Mouse (Mus musculus) embryonic facial prominence, embryonic 14.5 days (tissue): ENCODE measurements at regions not wholly inside any gene's neighbourhood (a gene's known extent, or its start where the extent isn't known, plus 50 kb on each side); places are given as distances from the start of the nearest gene placed in this dataset.
A peak's percentile ranks its signal among the peaks of the same experiment; 100 is the strongest.

Source experiments
- ATAC-seq: fragments of 200-750 bp; cut with Nextera tagmentation; 2 replicates; pipeline ENCODE4 v1.8.0; 2017; ENCODE audit warnings: low read depth, moderate number of reproducible peaks, moderate TSS enrichment
- DNase-seq: peaks from one replicate; pipeline ENCODE4 v3.0.0-alpha.2; 2015; ENCODE audit warnings: low spot score
- H3K27ac ChIP-seq: fragments of 300-500 bp; sonication (generic); replicated peaks from 2 replicates; pipeline ENCODE4 v1.5.1; 2014; ENCODE audit warnings: low read depth, mild to moderate bottlenecking, low read length, moderate library complexity
- H3K27me3 ChIP-seq: fragments of 300-500 bp; sonication (generic); replicated peaks from 2 replicates; pipeline ENCODE4 v1.6.1; 2014; ENCODE audit warnings: low read length; ENCODE audit not compliant: control insufficient read depth, insufficient read depth
- H3K36me3 ChIP-seq: fragments of 300-500 bp; sonication (generic); 2 replicates; pipeline ENCODE4 v1.6.1; 2014; ENCODE audit warnings: low read length, mixed read lengths; ENCODE audit not compliant: control insufficient read depth, insufficient read depth
- H3K4me1 ChIP-seq: fragments of 300-500 bp; sonication (generic); 2 replicates; pipeline ENCODE4 v1.6.1; 2014; ENCODE audit warnings: antibody characterized with exemption, low read length; ENCODE audit not compliant: control insufficient read depth, insufficient read depth
- H3K4me2 ChIP-seq: fragments of 300-500 bp; sonication (generic); 2 replicates; pipeline ENCODE4 v1.6.1; 2014; ENCODE audit warnings: low read depth, mild to moderate bottlenecking, low read length, moderate library complexity, mixed read lengths
- H3K4me3 ChIP-seq: fragments of 300-500 bp; sonication (generic); 2 replicates; pipeline ENCODE4 v1.5.1; 2014; ENCODE audit warnings: low read depth, mild to moderate bottlenecking, low read length
- H3K9ac ChIP-seq: fragments of 300-500 bp; sonication (generic); 2 replicates; pipeline ENCODE4 v1.6.1; 2014; ENCODE audit warnings: low read depth, mild to moderate bottlenecking, low read length, moderate library complexity, mixed read lengths
- H3K9me3 ChIP-seq: fragments of 300-500 bp; sonication (generic); 2 replicates; pipeline ENCODE4 v1.6.1; 2016; ENCODE audit warnings: low read length; ENCODE audit not compliant: control insufficient read depth
- WGBS: fragments of 180-500 bp; shearing (Covaris S2); extraction: QIAGEN DNeasy Blood & Tissue Kit; methylation state at CpG from one replicate; pipeline ENCODE4 v1.1.7; 2014; 5-methylcytosine and 5-hydroxymethylcytosine counted together

GRCm38 (mm10) chr10:91888537-91888936, 707.4 kb upstream of the Tmpo start:
- H3K4me1 ChIP-seq, result no peaks in the 10 kb centered on the region
- no peaks in the 10 kb centered on the region for H3K9me3 ChIP-seq
- H3K27ac ChIP-seq, result no peak overlapping the region
- DNase-seq (peak; percentile 15), ATAC-seq (no peak)
- no peaks in the 10 kb centered on the region for H3K27me3 ChIP-seq
- no peaks in the 10 kb centered on the region for H3K36me3 ChIP-seq
- H3K4me2 ChIP-seq, result no peak overlapping the region
- no peak overlapping the region for H3K9ac ChIP-seq
- 73% methylated on average over 4 of the region's 4 CpGs for WGBS
- no peak overlapping the region for H3K4me3 ChIP-seq

GRCm38 (mm10) chr10:91883155-91883554, 702.0 kb upstream of the Tmpo start:
- DNase-seq, result no peak

GRCm38 (mm10) chr10:91882481-91882880, 701.4 kb upstream of the Tmpo start:
- no peak overlapping the region for H3K4me3 ChIP-seq
- 80% methylated on average over 4 of the region's 4 CpGs for WGBS
- no peaks in the 10 kb centered on the region for H3K27me3 ChIP-seq
- H3K4me2 ChIP-seq, result no peak overlapping the region
- no peak for DNase-seq
- ATAC-seq, result no peak
- no peaks in the 10 kb centered on the region for H3K4me1 ChIP-seq
- no peak overlapping the region for H3K27ac ChIP-seq
- no peaks in the 10 kb centered on the region for H3K9me3 ChIP-seq
- no peak overlapping the region for H3K9ac ChIP-seq
- no peaks in the 10 kb centered on the region for H3K36me3 ChIP-seq

More at GRCm38 (mm10) chr10:91883155-91883554, 702.0 kb upstream of the Tmpo start:
- no peaks in the 10 kb centered on the region for H3K4me1 ChIP-seq
- WGBS, result 59% methylated on average over 5 of the region's 5 CpGs
- H3K4me2 ChIP-seq, result no peak overlapping the region
- H3K27me3 ChIP-seq, result no peaks in the 10 kb centered on the region
- no peak for ATAC-seq
- no peaks in the 10 kb centered on the region for H3K36me3 ChIP-seq
- H3K9me3 ChIP-seq, result no peaks in the 10 kb centered on the region
- no peak overlapping the region for H3K4me3 ChIP-seq
- no peak overlapping the region for H3K27ac ChIP-seq
- no peak overlapping the region for H3K9ac ChIP-seq

DNA sequence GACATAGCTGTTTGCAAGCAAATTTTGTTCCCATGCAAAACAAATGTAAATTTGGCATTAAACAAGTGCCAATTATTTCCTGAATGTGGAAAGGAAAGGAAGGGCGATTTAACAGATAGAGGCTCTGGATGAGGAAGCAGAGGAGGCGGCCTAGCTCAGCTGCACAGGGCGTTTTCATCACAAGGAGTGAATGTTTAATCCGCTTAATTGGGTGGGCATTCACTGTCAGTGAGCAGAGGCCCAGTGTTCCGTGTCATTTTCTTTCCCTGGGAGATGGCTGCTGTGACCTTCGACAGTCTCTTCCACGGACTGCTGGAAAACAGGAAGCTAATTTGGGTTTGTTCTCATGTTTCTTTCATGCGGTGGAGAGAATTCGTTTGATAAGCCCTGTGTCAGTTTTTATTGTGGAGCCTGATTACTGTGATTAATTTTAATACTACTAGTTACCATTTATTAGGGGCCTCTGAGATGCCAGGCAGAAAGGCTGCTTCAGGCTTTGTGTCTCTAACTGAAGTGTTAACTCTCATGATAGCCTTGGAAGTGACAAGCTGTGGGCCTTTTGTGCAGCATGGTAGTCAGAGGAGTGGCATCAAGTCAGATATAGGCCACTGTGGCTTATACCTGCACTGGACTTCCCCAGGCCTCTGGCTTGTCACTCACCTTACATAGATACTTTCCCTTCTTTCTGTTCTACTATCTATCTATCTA, 700.6 kb upstream of the Tmpo start:
- Histone ChIP-seq H3K36me3 (no peaks in the 10 kb centered on the region), H3K9ac (no peak overlapping the region), H3K9me3 (no peaks in the 10 kb centered on the region), H3K4me3 (no peak overlapping the region), H3K4me2 (no peak overlapping the region), H3K27ac (no peak overlapping the region), H3K4me1 (no peaks in the 10 kb centered on the region), H3K27me3 (no peaks in the 10 kb centered on the region)
- ATAC-seq (no peak), DNase-seq (no peak)
- WGBS, result 38% methylated on average over 9 of the region's 9 CpGs

DNA sequence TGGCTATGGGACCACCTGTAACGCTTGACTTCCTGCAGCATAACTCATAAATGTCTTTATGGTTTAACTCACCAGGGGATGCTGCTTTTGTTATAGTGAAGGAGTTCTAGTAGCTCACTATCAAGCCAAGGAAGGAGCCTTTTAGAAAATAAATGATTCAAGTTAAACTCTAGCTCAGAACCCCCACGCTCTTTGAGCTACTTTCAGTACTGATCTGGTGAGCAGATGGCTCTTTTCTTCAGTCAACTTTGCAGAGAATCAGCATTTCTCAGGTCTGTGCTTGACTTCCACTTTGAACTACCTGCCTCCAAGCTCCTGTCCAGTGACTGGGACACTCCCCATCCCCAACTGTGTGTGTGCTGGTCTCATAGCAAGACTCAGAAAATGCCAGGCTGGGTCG, 694.3 kb upstream of the Tmpo start:
- H3K4me2 ChIP-seq, result no peak overlapping the region
- DNase-seq, result no peak
- H3K9ac ChIP-seq, result no peak overlapping the region
- H3K4me3 ChIP-seq, result no peak overlapping the region
- H3K27ac ChIP-seq, result no peak overlapping the region
- no peaks in the 10 kb centered on the region for H3K27me3 ChIP-seq
- WGBS, result 76% methylated on average over 3 of the region's 3 CpGs
- H3K4me1 ChIP-seq, result no peaks in the 10 kb centered on the region
- no peaks in the 10 kb centered on the region for H3K9me3 ChIP-seq
- H3K36me3 ChIP-seq, result no peaks in the 10 kb centered on the region
- ATAC-seq, result no peak

GRCm38 (mm10) chr10:91871244-91871643, 690.1 kb upstream of the Tmpo start:
- DNase-seq (peak; percentile 59), ATAC-seq (no peak)
- no peaks in the 10 kb centered on the region for H3K9me3 ChIP-seq
- WGBS, result 56% methylated on average over 4 of the region's 4 CpGs
- no peak overlapping the region for H3K4me3 ChIP-seq
- H3K4me2 ChIP-seq, result no peak overlapping the region
- H3K9ac ChIP-seq, result no peak overlapping the region
- H3K27ac ChIP-seq, result no peak overlapping the region
- no peaks in the 10 kb centered on the region for H3K4me1 ChIP-seq
- no peaks in the 10 kb centered on the region for H3K36me3 ChIP-seq
- H3K27me3 ChIP-seq, result no peaks in the 10 kb centered on the region

DNA sequence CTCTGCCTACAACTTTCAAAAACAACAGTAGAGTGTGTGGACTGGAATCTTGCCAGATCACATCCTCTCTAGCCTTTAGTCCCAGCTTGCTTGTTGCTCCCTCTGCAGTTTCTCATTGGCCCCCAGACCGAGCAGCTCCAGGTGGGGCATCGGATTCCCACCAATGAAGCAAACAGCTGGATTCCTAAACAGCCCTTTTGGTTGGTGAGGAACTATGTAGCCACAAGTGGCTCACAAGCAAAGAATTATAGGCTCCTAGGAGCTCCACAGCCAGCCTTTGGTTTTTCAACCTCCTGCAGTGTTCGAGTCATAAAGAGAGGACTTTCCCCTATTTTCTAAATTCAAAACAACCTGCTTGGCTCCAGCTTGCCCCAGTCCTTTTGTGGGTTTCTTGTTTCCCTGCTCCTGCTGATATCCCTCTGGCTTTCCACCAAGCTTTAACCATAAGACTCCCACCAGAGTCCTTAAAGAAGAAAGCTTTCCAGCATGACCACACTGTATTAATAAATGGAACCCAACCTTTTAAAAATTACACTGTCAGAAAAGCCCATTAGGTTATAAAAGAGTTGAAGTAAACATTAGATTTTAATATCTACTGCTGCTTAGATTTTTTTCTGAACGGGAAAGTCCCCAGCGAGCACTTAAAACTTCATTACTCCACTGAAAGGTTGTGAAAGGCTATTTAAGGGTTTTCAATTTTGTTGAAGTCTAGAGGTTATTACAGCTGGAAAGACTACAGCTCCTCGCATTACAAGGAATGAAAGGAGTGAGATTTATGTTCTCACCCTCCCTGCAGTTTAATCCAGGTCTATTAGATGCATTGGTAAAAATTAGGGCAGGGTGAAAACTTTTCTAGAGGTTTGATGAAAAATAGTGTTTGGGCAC, 677.8 kb upstream of the Tmpo start:
- ATAC-seq, result peak; percentile 33; the same call in 1 of the 2 replicates
- no peaks in the 10 kb centered on the region for H3K9me3 ChIP-seq
- 38% methylated on average over 6 of the region's 6 CpGs for WGBS
- H3K4me3 ChIP-seq, result no peak overlapping the region
- H3K36me3 ChIP-seq, result no peaks in the 10 kb centered on the region
- no peaks in the 10 kb centered on the region for H3K27me3 ChIP-seq
- H3K4me2 ChIP-seq, result no peak overlapping the region
- H3K9ac ChIP-seq, result no peak overlapping the region
- DNase-seq, result peak; percentile 64
- no peaks in the 10 kb centered on the region for H3K4me1 ChIP-seq
- H3K27ac ChIP-seq, result no peak overlapping the region

GRCm38 (mm10) chr10:91827074-91827473, 646.0 kb upstream of the Tmpo start:
- ATAC-seq, result no peak
- H3K4me1 ChIP-seq, result no peaks in the 10 kb centered on the region
- 34% methylated on average over 3 of the region's 3 CpGs for WGBS
- DNase-seq, result no peak
- H3K36me3 ChIP-seq, result no peaks in the 10 kb centered on the region
- H3K4me2 ChIP-seq, result no peak overlapping the region
- no peak overlapping the region for H3K4me3 ChIP-seq
- no peak overlapping the region for H3K27ac ChIP-seq
- H3K27me3 ChIP-seq, result no peaks in the 10 kb centered on the region
- H3K9me3 ChIP-seq, result no peaks in the 10 kb centered on the region
- H3K9ac ChIP-seq, result no peak overlapping the region
